Mouse (Mus musculus): ENCODE measurements around the gene Foxp1.

Gene Foxp1

DNA sequence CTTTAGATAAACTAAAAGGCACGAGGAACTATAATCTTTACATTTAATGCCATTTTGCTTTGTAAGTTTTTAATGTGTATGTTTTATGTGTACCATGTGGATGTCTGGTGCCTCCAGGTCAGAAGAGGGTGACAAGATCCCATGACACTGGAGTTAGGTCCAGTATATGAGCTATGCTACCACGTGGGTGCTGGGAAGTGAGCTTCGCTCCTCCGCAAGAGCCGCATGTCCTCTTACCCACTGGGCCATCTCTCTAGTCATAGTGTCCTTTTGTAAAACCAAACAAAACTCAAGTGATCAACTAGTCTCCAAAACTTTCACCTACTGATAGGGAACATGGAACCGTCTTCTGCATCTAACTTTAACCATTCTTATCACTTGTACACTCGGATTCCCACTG lies 542.5 kb downstream of the Foxp1 start:
- no peak for DNase-seq (ENCODE audit: extremely low spot score, low read depth, low spot score)

DNA sequence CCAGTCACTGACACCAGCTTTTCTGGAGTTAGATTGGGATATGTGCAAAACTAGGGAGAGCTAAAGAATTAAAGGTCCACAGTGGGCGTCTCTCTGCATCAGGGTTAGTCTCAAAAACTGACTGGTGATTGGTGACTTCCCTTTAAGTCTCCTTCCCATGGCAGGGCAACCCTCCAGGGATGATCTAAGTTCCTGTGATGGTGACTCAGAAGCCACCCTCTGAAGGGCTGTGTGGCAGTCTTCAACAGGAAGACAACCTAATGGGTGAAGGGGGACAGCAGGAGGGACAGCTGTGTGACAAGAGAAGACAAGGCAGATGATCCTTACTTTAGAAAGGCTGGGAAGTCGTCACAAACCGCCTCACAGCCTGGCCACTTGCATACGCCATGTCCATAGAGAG lies 544.7 kb downstream of the Foxp1 start:
- DNase-seq (ENCODE audit: extremely low spot score, low read depth, low spot score) = no peak

DNA sequence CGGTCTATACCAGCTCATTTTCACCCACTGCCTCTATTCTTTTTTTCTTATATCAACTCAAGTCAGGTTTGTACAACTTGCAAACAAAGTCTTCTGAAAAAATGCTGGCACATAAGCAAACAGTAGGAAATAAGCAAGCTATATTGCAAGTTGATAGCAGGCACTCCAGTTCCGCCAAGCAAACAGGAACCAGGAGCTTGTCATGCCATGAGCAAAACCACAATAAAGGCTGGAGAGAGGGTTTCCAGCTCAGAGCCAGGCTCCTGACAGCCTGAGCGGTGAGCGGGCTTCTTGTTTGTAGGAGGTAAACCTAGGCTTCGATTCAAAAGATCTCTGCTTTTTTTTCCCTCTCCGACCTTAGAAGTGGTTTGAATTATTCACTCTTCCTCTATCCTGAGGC lies 546.6 kb downstream of the Foxp1 start:
- no peak for DNase-seq (ENCODE audit: extremely low spot score, low read depth, low spot score)

DNA sequence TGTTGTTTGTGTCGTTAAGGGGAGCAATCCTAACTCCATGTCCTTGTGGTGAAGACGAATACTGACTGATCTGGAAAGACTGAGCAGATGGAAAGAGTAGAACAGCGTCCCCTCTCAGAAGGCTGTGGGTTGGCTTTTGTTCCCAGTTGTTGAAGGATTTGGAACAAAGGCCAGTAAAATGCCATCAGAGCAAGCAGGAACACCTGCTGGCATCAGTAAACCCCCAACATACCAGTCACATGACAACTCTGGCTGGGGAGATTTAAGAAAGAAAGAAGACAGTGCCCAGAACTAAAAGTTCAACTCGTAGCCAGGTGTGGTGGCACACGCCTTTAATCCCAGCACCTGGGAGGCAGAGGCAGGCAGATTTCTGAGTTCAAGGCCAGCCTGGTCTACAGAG lies 549.1 kb downstream of the Foxp1 start:
- no peak for DNase-seq (ENCODE audit: extremely low spot score, low read depth, low spot score)

DNA sequence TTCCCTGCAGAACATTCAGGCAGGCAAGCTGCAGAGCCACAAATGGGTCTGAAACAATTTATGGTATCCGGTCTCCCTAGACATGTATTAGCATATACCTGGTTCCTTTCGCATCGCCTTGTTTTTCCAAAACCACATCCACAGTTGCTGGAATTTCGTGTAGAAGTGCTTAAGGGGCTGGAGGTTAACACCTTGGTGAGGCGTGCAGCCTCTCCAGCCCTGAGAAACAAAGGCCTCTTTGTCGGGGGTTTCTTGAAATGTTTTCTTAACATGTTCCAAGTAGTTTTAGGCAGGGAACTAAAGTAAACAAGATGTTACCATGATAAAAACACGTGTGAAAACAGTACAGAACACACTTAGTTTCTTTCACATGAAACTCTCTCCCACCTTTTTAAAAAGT lies 550.1 kb downstream of the Foxp1 start:
- DNase-seq (ENCODE audit: extremely low spot score, low read depth, low spot score) = no peak

DNA sequence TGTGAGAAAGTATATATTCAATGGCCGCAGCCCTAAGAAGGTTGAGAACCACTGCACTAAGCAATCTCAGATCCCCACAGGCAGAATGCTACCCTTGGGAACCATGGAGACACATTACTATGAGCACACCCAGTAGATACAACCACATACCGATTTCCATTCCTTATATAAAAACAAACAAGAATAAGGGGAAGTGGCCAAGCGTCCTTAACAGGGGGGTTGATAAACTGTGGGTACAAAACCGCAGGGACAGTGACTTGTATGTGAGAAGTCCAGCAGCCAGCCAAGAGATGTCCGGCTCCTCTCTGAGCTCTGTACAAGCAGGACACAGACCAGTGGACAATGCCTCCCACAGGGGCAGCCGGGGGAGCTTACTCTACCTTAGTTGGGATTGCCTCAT lies 563.2 kb downstream of the Foxp1 start:
- no peak for DNase-seq (ENCODE audit: extremely low spot score, low read depth, low spot score)

DNA sequence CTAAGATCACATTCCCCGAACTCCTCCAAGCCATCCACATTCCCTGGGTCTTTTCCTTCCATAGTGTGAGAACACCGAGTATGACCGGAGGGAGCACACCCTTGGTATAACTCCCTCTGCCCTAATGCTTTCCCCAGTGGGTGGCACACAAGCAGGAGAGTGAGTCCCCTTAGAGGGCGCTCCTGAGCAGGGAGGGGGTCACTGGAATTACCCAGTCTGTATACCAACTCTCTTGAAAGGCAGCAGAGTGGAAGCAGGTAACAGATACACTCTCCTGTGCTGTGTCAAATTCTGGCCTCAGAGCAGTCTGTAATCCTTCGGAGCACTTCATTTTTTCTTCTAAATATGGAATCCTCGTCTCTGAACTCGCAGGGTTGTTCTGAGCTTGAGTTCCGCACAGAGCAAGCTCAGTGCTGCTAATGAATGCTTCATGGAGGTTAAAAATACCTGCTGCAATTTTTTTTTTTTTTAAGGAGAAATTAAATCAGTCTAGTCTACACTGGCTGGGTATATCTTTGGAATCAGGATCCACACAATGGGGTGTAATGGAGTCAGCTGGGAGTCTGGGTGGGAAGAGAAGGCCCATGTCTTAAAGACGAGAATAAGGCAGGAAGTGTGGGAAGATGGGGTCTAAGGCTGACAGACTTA lies 565.9 kb downstream of the Foxp1 start:
- no peak for DNase-seq (ENCODE audit: extremely low spot score, low read depth, low spot score)

DNA sequence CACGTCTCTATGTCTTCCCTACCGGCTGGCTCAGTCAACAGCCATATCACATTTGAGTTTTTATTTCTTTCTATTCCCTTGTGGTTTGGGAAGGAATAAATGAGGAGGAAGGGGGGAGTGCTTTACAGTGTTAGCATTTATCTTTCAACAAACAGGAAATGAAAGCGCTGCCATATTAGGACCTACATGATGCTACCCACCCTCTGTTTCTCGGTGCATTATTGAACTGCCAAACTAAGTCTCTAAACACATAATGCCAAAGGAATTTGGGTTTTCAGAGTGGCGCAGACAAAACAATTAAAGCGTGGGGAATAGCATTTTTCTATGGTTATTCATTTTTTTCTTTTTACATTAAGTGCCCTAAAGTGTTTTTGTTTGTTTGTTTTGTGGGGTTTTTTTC lies 566.8 kb downstream of the Foxp1 start:
- DNase-seq (ENCODE audit: extremely low spot score, low read depth, low spot score) = no peak

DNA sequence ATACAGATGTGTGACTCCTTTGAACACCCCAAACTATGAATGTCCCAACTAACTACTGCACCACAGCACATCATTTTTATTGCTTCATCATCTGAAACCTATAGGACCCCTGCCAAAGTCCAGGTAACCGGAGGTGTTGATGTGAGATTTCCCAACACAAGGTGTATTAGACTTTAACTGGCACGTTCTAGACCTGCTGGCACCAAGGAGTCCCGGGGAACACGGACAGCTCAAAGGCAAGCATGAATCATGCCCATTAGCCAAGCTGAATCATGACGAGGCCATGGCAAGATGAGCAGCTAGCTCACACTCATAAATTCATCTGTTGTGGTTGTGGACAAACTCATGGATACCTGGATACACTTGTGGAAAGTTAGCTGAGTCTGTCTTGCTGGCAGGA lies 568.1 kb downstream of the Foxp1 start:
- DNase-seq (ENCODE audit: extremely low spot score, low read depth, low spot score) = no peak

DNA sequence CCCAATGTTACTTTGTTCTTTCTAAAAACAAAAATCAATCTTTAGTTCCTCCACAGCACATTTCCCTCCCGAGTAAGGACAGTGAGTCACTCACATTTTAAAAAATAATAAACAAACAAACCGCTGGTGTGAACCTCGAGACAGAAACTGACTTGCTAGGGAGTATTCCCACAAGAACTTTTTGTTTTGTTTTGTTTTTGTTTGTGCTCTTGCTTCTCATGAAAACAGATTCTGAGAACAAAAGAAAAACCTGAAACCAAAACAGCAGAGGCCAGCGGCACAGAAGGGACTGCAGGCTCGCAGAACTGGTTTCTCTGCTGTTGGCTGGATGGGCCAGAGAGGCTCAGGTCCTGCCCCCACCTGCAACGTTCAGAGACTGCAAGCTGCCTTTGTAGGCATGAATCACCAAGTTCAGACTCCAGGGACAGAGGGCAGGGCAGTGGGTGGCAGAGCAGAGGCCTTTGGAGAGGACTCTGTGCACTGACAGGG lies 572.8 kb downstream of the Foxp1 start:
- DNase-seq (ENCODE audit: extremely low spot score, low read depth, low spot score) = no peak

DNA sequence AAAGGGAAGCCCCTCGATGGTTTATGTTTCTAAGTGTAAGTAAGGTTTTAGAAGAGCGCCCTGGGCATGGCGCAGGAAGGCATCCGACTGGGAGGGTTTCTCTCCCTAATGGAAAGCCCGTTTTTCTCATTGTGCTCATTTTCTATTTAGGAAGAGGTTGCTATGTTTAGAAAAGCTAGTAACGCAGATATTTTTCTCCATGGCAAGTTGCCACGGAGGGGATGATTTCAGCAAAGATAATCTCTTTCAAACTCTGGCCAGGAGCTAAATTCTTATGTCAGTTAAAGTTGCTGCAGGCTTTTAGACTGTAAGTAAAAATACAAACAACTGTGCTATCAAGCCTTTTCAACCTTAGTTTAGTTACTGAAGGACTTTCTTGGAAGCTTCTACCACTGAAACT lies 573.2 kb downstream of the Foxp1 start:
- DNase-seq (ENCODE audit: extremely low spot score, low read depth, low spot score) = no peak

DNA sequence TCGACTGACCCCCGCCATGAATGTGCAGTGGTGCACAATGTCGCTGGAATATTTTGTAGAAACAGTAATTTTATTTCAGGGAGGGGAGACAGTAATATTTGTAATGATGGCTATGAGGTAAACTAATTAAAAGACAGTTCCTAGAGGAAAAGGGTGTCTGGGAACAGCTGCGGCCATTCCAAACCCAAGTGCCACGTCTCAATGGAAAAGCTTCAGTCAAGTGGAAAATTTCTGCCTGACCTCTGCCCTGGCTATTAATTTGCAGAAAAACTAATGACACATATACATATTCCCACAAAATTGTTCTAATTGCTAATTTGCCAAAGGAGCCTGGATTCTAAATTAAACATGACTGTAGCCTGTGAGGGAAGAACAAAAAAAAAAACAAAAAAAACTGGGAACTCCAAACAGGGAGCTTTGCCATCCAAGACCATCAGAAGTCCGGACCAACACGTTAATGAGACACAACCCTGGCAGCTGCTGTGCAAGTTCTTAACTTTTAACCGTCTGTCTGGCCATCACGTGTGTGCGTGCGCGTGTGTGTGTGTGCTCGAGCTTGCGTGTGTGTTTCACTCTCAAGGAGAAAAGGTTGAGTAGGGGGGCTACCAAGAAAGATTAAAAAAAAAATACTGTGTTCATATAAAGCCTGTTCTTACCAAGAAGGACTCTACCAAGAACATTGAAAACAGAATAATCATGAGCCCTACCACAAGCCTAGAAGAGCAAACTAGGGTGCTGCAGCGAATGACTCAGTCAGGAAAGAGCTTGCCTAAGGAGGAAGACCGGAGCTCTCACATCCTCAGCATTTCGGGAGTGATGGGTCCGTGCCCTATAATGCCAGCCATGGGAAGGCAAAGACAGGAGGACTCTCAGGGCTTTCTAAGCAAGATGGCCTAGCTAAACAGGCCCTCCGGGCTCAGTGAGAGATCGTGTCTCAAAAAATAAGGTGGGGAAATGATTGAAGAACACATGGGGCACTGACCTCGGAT lies 574.1 kb downstream of the Foxp1 start:
- DNase-seq (ENCODE audit: extremely low spot score, low read depth, low spot score) = no peak

DNA sequence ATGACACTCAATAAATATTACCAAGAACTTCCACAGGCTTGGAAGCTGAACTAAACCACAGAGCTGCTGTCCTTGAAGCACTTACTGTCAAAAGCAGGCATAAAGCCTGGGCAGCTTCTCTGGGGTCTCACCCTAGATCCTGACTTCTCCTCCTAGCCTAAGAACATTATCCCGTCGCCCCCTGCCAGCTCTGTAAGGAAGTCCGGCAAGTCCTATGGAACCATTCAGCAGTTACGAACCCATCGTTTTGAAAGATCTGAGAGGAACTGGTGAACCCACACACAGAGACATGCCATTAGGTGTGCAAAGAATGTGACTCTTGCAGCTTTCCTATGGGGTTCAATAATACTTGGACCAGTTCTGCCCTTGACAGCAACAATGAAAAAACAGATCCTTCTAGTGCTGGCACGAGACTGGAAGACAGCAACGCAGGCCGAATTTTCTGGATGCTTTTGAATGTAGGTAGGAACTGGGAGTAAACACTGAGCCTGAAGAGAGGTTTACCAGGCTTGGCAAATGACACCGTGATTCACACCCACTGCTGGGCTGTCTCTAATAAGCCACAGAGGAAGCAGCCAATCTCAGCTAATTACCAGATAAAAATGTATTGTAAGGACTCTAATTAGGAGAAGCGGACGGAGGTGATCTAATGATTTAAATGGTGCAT lies 574.9 kb downstream of the Foxp1 start:
- no peak for DNase-seq (ENCODE audit: extremely low spot score, low read depth, low spot score)

DNA sequence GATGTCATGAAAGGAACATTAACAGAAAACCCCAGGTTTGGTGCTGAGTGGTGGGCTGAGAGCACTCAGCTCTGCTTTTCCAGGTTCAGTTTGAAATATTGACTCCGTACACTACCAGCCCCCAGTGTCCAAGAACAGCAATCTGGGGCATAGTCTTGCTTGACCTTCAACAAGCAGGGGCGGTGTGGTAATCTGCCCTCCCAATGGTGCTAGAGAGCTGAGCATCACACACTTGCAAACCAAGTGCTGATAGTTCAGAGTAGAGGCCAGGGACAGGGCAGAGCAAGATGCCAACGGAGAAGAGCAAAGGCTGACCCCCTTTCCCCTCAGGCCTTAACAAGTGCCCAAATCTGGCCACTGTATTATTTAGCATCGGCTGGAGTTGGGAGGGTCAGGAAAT lies 575.8 kb downstream of the Foxp1 start:
- no peak for DNase-seq (ENCODE audit: extremely low spot score, low read depth, low spot score)

DNA sequence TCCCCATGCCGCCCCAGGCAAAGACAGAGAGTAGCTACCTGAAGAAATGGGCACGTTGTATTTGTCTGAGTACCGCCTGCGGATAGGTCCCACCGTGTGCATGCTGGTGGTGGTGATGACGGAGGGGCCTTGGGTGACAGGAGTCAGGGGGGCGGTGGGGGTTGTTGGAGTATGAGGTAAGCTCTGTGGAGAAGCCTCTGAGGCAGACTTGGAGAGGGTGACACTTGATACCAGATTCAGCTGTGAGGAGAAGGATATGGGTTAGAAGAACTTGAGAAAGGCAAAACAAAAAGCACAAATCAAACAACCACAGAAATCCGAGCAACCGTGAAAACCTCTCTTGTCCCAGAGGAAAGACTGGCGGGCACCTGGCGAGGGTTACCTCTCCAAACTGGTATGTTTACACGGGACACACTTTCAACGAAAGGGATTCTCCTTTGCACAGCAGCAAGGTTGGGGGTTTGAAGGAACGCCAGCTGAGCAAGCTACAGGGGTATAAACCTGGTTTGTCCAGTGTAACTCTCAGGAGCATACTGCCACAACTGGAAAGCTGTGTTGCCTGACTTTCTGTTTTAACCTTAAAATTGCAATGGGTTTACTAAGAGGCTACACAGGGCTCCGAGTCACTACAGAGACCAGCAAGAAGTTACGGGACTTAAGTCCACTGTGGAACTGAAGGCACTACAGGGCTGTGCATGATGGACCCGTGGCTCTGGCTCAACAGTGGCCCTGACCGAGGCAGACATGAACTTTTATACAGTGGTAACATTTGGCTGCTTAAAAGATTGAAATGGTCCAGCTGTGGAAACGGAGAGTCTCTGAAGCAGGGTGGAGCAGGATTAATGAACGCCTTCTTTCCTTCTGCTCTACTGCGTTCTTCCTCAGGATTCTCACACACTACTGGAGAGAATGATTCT lies 576.8 kb downstream of the Foxp1 start:
- DNase-seq (ENCODE audit: extremely low spot score, low read depth, low spot score) = no peak

DNA sequence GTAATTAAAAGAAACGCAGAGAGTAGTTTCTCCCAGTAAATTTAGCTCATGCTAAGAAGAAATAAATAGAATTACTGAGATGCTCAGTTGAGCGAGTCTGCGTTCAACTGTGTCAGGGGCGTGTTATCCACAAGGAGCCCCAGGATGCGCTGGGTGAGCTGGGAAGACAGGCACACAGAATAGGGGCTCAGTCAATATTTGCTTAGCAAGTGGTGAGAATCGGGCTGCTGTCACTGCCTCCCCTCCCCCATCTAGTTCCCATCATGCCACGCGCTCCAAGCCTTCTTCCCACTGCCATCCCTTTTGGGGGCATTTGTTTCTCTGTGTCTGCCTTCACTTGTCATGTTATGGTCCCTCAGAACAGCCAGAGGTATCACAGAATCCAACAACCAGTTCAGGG lies 584.2 kb downstream of the Foxp1 start:
- no peak for DNase-seq (ENCODE audit: extremely low spot score, low read depth, low spot score)

DNA sequence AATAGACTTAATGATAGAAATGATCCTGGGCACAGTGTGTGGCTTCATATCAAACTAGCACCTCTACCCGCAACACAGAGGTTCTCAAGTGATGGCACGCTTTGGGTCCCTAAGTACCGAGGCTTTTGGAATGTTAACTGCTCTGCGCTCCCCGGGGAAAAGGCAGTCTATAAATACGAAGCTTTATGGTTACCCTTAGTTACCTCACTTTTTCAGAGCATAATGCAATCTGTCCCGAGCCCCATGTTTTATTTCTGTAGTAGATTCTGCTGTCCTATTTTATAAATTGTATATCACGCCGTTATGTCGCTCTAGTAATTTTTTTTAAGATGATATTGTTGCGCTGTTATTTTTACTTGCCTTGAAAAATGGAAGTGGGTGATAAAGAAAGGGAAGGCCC lies 585.0 kb downstream of the Foxp1 start:
- no peak for DNase-seq (ENCODE audit: extremely low spot score, low read depth, low spot score)

DNA sequence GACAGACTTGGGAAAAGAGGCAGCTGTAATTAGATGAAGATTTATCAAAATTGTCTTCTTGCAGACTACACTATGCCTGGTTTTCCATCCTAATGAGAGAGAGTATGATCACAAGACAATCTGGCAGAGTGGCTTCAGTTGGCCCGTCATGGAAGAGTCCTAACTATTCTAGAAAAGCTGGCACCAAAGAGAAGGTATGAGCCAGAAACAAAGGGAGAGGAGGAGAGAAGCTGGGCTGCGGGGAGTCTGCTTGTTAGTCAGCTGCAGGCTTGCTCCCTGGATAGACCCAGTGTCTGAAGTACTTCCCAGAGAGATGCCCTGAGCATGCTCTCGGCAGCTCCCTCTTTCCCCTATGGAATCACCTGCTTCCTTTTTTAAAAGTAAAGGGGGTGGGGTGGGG lies 586.1 kb downstream of the Foxp1 start:
- DNase-seq (ENCODE audit: extremely low spot score, low read depth, low spot score) = no peak

DNA sequence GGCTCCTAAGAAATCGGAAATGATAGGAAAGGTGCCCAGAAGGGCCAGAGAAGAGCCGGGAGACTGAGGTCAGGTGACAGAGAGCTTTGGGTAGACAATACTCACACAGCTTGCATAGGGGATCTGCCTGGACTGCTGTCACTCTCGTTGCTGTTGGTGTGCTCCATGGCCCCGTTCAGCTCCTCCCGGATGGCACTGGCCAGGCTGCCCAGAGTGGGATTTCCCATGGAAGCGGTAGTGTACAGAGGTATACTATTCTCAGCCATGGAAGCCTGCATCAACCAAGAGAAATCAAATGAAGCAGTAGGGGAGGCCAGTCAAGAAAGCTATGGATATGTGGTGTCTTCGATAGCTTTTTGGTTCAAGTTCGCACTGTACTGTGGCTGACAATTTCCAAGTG lies 587.4 kb downstream of the Foxp1 start:
- no peak for DNase-seq (ENCODE audit: extremely low spot score, low read depth, low spot score)

DNA sequence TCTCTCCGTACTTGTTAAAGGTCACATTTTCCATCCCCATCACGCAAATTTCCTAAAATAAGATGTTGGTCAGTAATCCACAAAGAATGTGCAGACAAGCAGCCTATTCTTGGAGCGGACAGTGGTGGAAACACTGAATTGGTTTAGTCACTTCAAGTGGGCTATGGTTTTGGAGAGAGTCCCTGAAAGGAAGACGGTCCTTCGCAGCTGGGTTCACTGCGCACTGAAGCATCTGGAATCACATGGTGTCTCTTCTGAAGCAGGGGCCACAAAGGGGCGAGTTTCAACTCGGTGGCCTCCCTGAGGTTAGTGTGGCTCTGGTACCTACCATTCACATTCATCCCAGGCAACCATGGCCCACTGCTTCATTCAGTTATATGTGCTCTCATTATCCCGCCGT lies 588.1 kb downstream of the Foxp1 start:
- DNase-seq (ENCODE audit: extremely low spot score, low read depth, low spot score) = no peak

All from hindlimb bud, embryonic 11.5 days (tissue).